Mouse (Mus musculus) limb, embryonic 14.5 days (tissue): ENCODE results near the gene Taf15. TPM values are rescaled to one million over a fixed set of nuclear protein-coding genes. Genes with fewer than 3 reads are reported as not detected.
A peak's percentile ranks its signal among the peaks of the same experiment; 100 is the strongest.

Experiments used
- ATAC-seq: fragments of 200-750 bp; cut with Nextera tagmentation; 2 replicates; pipeline ENCODE4 v1.8.0; 2017; ENCODE audit warnings: low read depth, moderate number of reproducible peaks, moderate TSS enrichment; ENCODE audit not compliant: low FRiP score
- DNase-seq: peaks from one replicate; pipeline ENCODE4 v3.0.0-alpha.2; 2015; ENCODE audit warnings: low spot score
- H3K27ac ChIP-seq: fragments of 300-500 bp; sonication (generic); replicated peaks from 2 replicates; pipeline ENCODE4 v1.5.1; 2014; ENCODE audit warnings: low read depth, mild to moderate bottlenecking, low read length, moderate library complexity, mixed read lengths
- H3K27me3 ChIP-seq: fragments of 300-500 bp; sonication (generic); 2 replicates; pipeline ENCODE4 v1.6.1; 2014; ENCODE audit warnings: low read length, mixed read lengths; ENCODE audit not compliant: control insufficient read depth, insufficient read depth
- H3K36me3 ChIP-seq: fragments of 300-500 bp; sonication (generic); 2 replicates; pipeline ENCODE4 v1.6.1; 2014; ENCODE audit warnings: mild to moderate bottlenecking, low read length, moderate library complexity, mixed read lengths; ENCODE audit not compliant: control insufficient read depth, insufficient read depth
- H3K4me1 ChIP-seq: fragments of 300-500 bp; sonication (generic); 2 replicates; pipeline ENCODE4 v1.6.1; 2014; ENCODE audit warnings: antibody characterized with exemption, low read length, mixed read lengths; ENCODE audit not compliant: control insufficient read depth, insufficient read depth
- H3K4me2 ChIP-seq: fragments of 300-500 bp; sonication (generic); replicated peaks from 2 replicates; pipeline ENCODE4 v1.6.1; 2014; ENCODE audit warnings: low read depth, mild to moderate bottlenecking, low read length, moderate library complexity; ENCODE audit not compliant: severe bottlenecking
- H3K4me3 ChIP-seq: fragments of 300-500 bp; sonication (generic); replicated peaks from 2 replicates; pipeline ENCODE4 v1.5.1; 2014; ENCODE audit warnings: low read length
- H3K9ac ChIP-seq: fragments of 300-500 bp; sonication (generic); 2 replicates; pipeline ENCODE4 v1.6.1; 2014; ENCODE audit warnings: mild to moderate bottlenecking, low read depth, low read length, moderate library complexity; ENCODE audit not compliant: severe bottlenecking
- H3K9me3 ChIP-seq: fragments of 300-500 bp; sonication (generic); 2 replicates; pipeline ENCODE4 v1.6.1; 2016; ENCODE audit warnings: low read length; ENCODE audit not compliant: control insufficient read depth
- POLR2A ChIP-seq: fragments of 200-500 bp; IDR thresholded peaks from 2 replicates; pipeline ENCODE4 v1.8.0; 2012; ENCODE audit warnings: inconsistent platforms, mild to moderate bottlenecking, moderate library complexity, borderline replicate concordance; ENCODE audit not compliant: insufficient read depth, insufficient read length; ENCODE audit errors: extremely low read depth
- WGBS: fragments of 180-500 bp; shearing (Covaris S2); extraction: QIAGEN DNeasy Blood & Tissue Kit; methylation state at CpG from one replicate; pipeline ENCODE4 v1.1.7; 2014; 5-methylcytosine and 5-hydroxymethylcytosine counted together
- polyA plus RNA-seq, 2 experiments: library from polyadenylated mRNA; depleted of rRNA in 1 of 2; stranded (reverse) in 1 of 2; unstranded in 1 of 2; fragments of >200 nt; fragmentation: Nextera tagmentation in 1 of 2; extraction: Ambion mirVana in 1 of 2; gene quantifications; 2 replicates each; pipeline versions ENCODE4 v1.2.1 to v1.2.3; 2012 to 2014

Taf15 gene
- polyA plus RNA-seq, 2 experiments: 8.3 to 103 TPM

DNA sequence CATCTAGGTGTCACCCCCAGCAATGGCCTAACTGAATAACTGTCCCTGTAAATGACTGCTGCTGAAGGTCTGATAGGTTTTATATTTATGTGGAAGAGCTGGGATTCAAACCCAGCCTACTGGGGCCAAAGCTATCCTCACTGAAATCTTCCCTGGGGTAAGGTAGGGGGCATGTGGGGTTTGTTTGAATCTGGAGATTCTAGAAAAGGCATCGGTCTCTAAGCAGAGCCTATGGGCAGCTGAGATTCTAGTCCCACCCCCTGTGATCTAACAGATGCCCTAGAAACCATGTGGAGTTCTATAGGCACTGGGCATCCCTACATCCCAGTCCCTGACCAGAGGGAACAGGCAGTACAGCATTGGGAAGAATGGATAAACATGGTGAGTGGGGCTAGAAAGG, 35.5 kb upstream of the Taf15 start, which contains the start of gene 1700020L24Rik:
1700020L24Rik (plus strand) TSS at position 301 of the 400 bp plus-strand sequence.
- no peak within 1 kb of the TSS for H3K4me2 ChIP-seq
- H3K27ac ChIP-seq: no peak within 1 kb of the TSS
- WGBS: 93% methylated on average over 1 of the region's 1 CpGs
- no peaks in the 10 kb centered on the region for H3K4me1 ChIP-seq
- H3K27me3 ChIP-seq: peaks cover 15% of the 10 kb centered on the region
- DNase-seq (no peak), ATAC-seq (no peak)
- no peak within 1 kb of the TSS for H3K4me3 ChIP-seq
- no peak within 1 kb of the TSS for H3K9ac ChIP-seq
- no peaks in the 10 kb centered on the region for H3K9me3 ChIP-seq
- TF ChIP-seq POLR2A: no peak
- H3K36me3 ChIP-seq: no peaks in the 10 kb centered on the region

DNA sequence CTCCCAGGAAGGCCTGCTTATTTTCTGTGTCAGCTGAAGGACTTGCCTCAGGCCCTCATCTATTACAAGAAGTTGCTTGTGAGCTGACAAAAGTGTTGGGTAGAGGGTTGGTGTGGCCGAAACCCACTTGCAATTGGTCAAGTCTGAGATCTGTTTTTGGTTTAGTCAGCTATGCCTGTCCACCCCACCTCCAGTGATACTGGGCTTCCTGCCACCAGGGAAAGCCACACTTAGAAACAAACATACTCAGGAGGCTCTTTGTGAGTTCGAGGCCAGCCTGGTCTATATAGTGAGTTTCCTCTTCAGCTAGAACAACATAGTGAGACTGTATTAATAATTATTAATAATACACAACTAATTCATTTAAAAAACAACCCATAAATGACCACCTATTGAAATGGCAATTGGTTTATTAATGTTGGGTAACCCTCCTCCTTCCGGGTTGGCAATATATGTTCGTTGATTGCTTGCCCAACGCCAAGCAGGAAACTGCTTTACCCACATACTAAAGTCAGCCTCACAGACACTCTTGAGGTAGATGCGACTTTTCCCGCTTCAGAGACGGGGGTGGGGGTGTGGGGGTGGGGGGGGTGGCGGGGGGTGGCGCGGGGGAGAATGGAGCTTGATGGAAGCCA, 33.3 kb upstream of the Taf15 start:
- no peak for TF ChIP-seq POLR2A
- Histone ChIP-seq H3K27ac (no peak overlapping the region), H3K4me2 (peak overlapping the region; percentile 92), H3K4me1 (no peaks in the 10 kb centered on the region), H3K4me3 (peak overlapping the region; percentile 55), H3K36me3 (no peaks in the 10 kb centered on the region), H3K9me3 (no peaks in the 10 kb centered on the region), H3K27me3 (peaks cover 36% of the 10 kb centered on the region), H3K9ac (no peak overlapping the region)
- WGBS: 27% methylated on average over 11 of the region's 11 CpGs
- DNase-seq (no peak), ATAC-seq (no peak)

DNA sequence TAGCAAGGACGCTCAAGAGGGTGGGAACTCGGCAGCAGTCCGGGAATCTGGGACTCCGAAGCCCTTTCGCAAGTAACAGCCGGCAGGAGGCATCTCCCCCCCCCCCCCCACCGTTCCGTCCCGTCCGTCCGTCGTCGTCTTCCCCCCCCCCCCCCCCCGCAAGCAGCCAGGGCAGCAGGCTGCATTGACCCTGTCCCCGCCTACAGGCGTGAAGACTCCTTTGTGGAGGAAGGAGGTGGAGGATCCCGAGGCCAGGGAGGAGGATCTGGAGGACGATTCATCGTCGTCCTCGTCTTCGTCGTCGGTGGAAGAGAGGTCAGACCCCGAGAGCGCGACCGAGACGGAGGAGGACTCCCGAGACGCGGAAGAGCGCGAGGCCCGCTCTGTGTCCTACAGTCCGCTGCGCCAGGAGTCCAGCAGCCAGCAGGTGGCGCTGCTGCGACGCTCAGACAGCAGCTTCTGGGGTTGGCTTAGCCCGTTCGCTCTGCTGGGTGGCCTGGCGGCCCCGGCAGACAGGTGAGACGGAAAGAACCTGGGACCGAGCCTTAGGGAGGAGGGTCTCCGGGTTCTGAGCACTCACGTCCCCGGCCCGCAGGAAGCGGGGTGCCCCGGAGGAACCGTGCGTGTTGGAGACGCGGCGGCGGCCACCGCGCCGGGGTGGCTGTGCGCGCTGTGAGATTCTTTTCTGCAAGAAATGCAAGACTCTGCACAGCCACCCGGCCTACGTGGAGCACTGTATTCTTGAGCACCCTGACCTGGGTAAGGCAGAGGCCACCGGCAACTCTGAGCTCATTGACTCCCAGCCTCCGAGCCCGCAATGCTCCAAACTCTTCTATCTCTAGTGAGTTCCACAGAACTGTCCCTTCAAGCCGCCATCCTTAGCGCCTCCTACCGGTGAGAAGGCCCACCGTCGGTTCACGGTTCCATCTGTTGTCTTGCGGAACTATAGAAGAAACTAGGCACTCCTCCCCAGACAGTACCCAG, 32.5 kb upstream of the Taf15 start:
- Histone ChIP-seq H3K27me3 (peaks cover 44% of the 10 kb centered on the region), H3K36me3 (no peaks in the 10 kb centered on the region), H3K9me3 (no peaks in the 10 kb centered on the region), H3K4me1 (no peaks in the 10 kb centered on the region; the same call in 1 of the 2 replicates), H3K4me3 (peak overlapping the region; percentile 55), H3K9ac (peak overlapping the region; percentile 56), H3K27ac (no peak overlapping the region), H3K4me2 (peak overlapping the region; percentile 92)
- under 1% methylated on average over 44 of the region's 75 CpGs for WGBS
- ATAC-seq (peak; percentile 93), DNase-seq (peak; percentile 89)
- TF ChIP-seq POLR2A: 0 out of 2 replicates have a peak, but pooled peaks have one; percentile 57

DNA sequence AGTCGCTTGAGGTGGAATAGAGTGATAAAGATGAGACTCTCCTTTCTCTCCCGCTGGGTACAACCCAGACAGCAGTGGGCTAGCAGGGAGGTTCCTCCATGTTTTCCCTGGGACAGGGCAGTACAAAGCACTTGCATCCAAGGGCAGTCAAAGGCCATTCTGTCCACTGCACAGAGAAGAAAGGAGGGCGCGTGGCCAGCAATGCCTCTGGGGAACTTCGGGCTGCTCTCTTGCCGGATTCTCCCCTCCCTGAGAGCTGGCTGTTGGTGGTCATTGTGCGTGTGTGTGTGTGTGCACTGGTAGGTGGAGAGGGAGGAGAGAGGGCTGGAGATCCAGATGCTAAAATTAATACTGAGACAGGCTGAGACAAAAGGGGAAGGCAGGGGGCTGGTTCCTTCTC, 31.7 kb upstream of the Taf15 start:
- H3K9me3 ChIP-seq: no peaks in the 10 kb centered on the region
- 43% methylated on average over 6 of the region's 7 CpGs for whole genome bisulfite sequencing
- DNase-seq: no peak
- no peaks in the 10 kb centered on the region; the same call in 1 of the 2 replicates for H3K4me1 ChIP-seq
- no peaks in the 10 kb centered on the region for H3K36me3 ChIP-seq
- H3K4me3 ChIP-seq: no peak overlapping the region
- no peak overlapping the region for H3K9ac ChIP-seq
- no peak for ATAC-seq
- H3K27me3 ChIP-seq: peaks cover 51% of the 10 kb centered on the region
- no peak overlapping the region for H3K27ac ChIP-seq
- TF ChIP-seq POLR2A: no peak
- H3K4me2 ChIP-seq: no peak overlapping the region

DNA sequence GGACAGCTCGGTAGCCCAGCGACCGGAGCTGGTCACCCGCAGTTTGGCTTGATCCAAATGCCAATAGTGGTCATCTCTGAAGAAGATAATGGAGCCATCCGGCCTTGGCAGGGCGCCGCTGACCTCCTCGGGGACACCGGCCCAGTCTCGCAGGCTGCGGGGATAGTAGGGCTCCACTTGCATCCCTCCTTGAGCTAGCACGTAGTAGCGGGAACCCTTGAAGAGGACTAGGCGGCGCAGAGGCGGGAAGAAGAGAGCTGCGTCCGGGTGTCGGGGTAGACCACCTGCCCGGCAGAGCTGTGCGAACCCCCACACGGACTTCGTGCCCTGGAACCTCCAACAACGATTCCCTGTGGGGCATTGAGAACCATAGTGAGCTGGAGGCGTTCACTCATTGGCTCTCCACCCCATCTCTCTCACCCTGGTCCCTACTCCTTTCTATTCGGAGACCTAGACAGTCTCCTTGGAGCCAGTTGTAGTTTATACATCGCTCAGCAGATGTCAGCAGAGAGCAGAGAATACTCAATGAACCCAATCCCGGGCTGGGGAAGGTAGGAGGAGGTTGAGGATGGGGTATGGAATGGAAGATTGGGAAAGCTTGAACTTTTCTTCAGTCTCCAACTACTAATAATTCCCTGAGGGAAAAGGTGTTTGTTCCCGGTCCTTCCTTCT, 30.2 kb upstream of the Taf15 start:
- Histone ChIP-seq H3K27ac (no peak overlapping the region), H3K27me3 (peaks cover 56% of the 10 kb centered on the region), H3K4me3 (peak overlapping the region; percentile 13), H3K9me3 (no peaks in the 10 kb centered on the region), H3K36me3 (no peaks in the 10 kb centered on the region), H3K4me1 (no peaks in the 10 kb centered on the region; the same call in 1 of the 2 replicates), H3K4me2 (peak overlapping the region; percentile 39), H3K9ac (no peak overlapping the region)
- 13% methylated on average over 27 of the region's 29 CpGs for WGBS
- DNase-seq (peak; percentile 85), ATAC-seq (no peak; the same call in 1 of the 2 replicates)
- no peak for TF ChIP-seq POLR2A
